Mouse (Mus musculus) adrenal gland, adult 2 months (tissue): ENCODE data around the gene Kdm2a. TPM values are rescaled to one million over a fixed set of nuclear protein-coding genes. Genes with fewer than 3 reads are reported as not detected.

Experiments
- DNase-seq: peaks from one replicate; pipeline ENCODE4 v3.0.0; 2021
- polyA plus RNA-seq: library from polyadenylated mRNA; depleted of rRNA; stranded (reverse); fragments of >200 nt; gene quantifications from 2 replicates; pipeline ENCODE4 v1.2.3, GENCODE M21; 2012
- total RNA-seq, 2 experiments: library from RNA; stranded (reverse); gene quantifications; 2 replicates each; pipeline ENCODE4 v1.2.3; 2021

The Kdm2a gene
- total and polyA plus RNA-seq, 3 experiments, result 78.0 to 155 (median 81.7) TPM

DNA sequence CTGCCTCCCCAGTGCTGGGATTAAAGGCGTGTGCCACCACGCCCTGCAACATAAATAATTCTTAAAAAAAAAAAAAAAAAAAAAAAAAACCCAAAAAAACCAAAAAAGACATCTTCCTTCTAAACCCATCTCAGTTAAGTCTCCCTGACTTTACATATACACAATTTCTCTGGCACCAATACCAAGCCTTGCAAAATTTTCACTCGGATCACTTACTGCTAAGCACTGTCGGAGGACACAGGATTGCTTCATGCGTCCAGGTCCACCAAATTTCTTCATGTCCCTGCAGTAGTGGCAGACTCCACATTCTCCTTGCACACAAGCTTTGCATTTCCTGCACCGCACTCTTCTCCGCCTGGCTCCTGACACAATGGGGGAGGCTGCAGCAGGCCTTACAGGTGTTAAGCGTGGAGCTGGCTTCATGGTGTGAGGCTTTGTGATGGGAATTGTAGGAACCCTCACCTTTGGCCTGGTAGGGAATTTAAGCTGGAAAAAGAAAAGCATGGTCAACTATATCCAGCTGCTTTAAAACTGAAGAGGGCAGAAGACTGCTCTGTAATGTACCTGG lies 69.3 kb downstream of the Kdm2a start:
- DNase-seq, result no peak

DNA sequence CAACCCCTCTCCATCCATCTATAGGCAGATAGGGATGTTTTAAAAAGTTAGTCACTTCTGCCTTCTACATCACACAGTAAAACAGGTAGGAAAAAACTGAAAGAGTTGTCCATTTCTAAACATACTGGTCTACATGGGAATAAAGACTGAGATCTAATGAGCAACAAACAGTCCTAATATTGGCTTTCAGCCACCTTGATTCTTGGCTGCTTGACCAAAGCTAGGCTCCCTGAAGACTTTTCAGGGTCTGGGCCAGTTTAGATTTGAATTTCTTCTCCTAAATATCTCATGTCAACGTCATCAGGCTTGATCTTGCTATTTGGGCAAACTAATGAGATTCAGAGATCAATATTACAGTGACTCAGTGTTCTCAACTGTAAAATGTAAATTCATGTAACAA lies 71.2 kb downstream of the Kdm2a start:
- no peak for DNase-seq

DNA sequence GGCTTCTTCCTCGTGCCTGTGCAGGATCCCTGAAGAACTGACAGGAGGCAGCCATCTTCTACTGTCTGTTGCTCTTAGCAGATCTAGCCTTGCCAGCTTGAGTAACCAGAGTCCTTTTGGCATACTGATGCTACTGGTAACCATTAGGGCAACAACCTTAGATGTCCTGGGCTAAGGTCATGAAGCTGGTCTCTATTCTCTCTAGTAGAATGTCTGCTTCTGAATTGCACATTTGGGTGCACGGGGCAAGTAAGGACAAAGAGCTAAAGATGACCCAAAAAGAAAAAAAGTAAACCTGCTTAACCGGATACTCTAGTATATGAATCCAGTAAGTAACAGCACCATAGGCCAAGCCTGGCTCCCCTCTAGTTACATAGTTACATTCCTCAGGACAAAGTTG lies 72.0 kb downstream of the Kdm2a start:
- no peak for DNase-seq

DNA sequence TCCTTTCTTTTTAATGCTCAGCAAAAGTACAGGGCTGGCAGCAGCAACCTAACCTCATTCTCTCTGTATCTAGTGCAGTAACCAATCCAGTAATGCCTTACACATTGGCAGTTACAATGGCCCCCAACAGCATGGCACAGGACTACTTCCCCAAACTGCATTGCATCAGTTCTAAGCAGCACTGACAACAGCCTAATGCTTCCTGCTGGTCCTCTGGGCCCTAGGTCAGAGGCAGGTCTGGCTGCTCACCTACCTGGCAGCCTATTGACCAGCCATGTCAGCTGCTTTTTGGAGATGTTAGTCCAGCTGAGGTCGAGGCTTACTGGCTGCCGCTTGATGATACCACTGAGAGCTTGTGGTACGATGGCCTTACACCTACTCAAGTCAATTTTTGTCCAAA lies 76.0 kb downstream of the Kdm2a start:
- no peak for DNase-seq

DNA sequence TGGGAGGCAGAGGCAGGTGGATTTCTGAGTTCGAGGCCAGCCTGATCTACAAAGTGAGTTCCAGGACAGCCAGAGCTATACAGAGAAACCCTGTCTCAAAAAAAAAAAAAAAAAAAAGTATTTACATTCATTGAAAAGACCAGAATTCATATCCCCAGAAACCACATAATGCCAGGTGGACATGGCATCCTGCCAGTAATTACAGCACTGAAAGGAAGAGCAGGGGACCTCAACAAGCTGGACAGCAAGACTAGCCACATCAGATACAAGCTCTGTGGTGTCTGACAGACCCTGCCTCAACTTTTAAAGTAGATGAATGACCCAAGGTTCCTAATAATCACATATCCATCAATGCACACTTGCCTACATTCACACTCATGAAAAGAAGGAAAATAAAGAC lies 76.5 kb downstream of the Kdm2a start:
- DNase-seq, result no peak

DNA sequence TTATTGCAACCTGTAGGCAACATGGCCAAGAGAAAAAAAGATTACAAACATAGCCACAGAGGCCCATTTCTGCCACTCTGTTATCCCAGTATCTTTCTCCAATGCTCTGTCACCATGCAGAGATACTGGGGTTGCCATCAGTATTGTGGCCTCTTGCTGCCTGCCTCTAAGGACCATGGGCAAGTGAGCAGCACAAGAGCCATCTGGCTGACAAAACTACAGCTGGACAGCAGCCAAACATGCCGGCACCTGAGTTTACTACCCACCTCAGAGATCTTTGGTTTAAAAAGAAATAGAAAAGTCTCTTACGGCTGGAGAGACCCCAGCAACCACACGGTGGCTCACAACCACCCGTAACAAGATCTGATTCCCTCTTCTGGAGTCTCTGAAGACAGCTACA lies 78.8 kb downstream of the Kdm2a start:
- DNase-seq, result no peak

DNA sequence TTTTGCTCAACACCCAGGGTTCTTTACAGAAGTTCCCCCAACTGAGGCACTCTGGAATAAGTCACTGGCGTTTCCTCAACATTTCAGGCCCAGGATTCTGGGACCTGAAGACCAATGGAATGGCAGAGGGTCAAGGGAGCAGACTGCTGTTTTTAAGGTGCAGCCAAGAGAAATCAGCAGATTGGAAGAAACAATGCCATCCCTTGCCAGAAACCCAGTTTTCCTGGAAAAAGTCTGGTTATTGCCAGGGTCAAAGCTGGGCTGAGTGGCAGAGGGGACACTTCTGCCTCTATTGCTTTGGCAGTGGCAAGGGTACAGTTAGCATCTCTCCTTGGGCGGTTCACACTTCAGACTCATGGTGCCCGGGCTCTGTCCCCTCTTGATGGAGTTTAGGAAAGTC lies 80.9 kb downstream of the Kdm2a start:
- DNase-seq, result no peak

DNA sequence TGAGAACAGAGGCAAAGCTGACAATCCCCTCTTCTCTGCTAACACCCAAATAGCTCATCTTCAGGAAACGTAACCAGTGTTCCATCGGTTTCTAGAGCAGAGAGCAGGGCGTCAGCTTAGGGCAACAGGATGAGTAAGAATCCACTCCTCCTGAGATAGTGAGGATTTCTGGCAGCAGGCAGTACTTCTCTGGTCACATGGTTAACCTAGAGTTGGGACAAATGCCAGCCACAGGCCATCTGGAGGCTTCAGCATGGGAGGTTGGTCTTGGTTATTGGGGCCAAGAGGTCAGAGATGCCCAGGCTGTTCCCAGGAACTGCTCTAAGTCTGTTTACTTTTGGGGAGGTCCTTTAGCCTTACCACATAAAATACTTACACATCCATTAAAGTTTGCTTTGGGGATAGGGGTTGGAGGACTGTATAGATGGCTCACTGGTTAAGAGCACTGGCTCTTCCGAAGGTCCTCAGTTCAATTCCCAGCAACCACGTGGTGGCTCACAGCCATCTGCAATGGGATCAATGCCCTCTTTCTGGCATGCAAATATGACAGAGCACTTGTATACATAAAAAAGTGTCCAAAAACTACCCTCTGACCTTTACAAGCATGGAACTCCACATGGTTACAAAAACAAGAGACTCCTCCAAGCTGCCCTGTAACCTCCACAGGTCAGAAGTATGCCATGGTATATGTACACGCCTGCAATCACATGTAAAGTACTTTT lies 82.7 kb downstream of the Kdm2a start:
- DNase-seq, result peak; percentile 81

DNA sequence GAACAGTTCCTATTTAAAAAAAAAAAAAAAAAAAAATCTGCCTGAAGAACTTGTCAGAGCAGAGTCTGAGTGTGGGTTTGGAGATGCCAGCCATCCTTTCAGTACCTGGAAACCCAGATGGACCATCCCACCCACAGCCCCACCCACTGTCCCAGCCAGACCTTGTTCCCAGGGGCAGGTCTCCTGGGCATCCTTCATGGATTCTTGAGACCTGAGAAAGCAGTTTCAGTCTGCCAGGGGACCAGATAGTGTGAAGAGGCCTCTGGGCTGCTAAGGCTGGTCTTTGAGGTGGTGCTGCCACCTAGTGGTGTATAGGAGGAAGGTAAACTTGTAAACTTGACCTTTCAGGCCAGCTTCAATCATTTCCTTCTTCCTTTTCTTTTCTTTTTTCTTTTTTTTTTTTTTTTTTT lies 88.3 kb downstream of the Kdm2a start:
- peak; percentile 44 for DNase-seq

DNA sequence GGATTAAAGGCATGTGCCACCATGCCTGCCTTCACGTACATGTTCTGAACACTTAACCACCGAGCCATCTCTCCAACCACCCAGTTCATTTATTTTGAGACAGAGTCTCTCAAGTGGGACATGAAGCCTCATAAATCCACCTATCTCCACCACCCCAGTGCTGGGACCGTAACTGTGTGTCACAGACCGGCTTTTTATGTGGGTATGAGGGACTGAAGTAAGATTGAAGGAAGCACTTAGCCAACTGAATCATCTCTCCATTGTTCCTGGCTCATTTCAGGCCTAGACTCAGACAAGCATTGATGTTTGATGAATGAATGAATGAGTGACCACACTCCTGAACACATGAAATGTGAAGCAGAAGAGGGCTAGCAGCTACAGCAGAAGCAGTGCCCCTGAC lies 88.8 kb downstream of the Kdm2a start:
- DNase-seq, result no peak

DNA sequence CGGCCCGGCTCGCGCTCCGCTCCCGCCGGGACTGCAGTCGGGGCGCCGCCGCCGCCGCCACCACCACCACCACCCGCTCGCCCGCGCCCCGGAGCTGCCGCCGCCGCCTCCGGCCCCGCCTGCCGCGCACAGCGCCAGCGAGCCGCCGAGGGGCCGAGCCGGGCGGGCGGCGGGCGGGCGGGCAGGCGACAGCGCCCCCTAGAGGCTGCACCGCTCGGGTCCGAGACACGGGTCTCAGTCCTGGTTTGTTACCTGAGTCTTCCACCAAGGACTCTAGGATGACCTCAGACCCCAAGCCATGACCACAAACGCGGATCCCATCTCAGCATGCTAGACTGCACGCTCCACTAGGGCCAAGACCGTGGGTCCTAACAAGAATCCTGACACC lies 91.9 kb downstream of the Kdm2a start, which contains the start of gene Grk2:
Gene Grk2, minus strand, starts transcription at position 33 of the 388 bp plus-strand sequence.
- DNase-seq, result peak; percentile 90

DNA sequence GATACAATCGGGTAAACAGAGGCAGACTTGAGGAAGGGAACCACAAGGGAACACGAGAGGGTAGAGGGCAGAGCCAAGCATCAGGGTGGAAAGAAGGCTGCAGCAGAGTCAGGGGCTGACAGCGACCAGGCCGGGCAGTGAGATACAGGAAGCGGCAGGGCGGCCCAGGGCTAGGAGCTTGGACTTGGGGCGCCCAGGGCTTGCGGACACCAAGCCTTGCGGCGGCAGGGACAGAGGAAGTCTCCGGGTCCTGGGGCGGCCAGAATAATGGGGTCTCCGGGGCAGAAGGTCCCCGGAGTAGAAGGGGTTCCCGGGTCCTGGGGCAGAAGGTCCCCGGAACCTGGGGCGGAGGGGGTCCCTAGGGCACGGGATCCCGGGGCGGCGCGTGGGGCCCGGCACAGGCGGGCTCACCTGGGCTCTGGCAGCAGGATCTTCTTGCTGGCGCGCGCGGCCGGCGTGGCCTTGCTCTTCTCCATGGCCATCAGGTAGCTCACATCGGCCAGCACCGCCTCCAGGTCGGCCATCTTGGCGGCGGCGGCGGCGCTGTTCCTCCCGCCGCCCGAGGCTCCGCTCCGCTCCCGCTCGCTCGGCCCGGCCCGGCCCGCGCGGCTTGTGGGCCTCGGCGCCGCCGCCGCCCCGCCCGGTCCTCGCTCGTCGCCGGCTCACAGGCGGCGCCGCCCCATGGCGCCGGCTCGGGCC lies 92.4 kb downstream of the Kdm2a start:
- DNase-seq, result peak; percentile 74

DNA sequence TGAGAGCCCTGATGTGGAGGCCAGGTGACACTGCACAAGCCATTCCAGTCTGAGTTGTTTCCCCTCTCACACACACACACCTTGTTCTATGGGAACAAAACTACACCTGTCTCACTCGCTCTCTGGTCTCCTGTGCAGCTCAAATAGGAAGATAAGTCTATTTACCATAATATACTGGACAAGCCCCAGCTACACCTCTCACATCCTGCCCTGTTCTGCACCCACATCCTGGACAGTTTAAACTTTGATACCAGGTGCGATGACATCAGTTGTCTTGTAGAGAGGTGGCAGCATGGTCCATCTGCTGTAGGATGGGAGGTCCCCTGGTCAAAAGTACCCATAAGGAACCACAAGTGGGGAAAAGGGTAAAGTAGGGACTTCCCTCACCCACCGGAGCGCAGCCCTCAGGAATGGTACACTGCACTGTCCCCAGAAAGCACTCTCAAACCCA lies 93.2 kb downstream of the Kdm2a start:
- no peak for DNase-seq

DNA sequence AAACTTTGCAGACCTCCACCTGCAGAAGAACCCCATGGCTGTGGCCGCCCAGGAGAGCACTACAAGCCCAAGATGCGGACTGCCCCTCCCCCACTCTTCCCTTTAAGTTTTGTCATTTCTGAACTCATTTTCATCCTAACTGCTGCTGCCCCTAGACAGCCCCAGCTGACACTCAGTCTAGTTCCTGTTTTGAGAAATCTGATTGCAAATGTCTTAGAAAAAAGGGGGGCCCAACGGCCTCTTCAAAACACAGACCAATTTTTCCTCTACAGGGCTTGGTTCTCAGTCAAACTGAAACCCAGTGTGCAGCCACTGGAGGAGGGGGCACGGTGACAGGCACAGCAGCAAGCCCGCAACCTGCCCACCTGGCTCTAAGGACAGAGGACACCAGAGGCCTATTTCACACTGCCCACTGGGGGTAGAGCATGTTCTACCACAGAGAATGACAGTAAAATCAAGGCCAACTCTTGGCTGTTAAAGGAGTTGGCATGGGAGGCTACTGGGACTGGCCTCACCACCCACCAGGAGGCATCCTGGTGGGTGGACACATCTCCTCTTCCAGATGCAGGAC lies 93.7 kb downstream of the Kdm2a start:
- DNase-seq, result no peak

DNA sequence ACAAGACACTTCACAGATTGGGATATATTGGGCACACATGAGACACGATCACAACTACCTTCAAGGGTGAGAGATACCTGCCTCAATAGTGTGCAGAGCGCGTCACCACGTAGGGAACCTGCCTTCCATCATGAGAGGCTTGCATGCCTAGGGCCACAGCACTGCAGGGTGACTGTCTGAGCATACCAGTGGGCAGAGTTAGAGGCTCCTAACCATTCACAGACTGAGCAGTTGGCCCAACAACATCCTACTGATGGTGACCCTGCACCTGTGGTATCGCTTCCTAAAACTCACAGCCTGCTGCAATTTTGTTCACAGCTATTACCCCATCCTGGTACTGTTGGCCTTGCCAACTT lies 94.5 kb downstream of the Kdm2a start:
- no peak for DNase-seq

DNA sequence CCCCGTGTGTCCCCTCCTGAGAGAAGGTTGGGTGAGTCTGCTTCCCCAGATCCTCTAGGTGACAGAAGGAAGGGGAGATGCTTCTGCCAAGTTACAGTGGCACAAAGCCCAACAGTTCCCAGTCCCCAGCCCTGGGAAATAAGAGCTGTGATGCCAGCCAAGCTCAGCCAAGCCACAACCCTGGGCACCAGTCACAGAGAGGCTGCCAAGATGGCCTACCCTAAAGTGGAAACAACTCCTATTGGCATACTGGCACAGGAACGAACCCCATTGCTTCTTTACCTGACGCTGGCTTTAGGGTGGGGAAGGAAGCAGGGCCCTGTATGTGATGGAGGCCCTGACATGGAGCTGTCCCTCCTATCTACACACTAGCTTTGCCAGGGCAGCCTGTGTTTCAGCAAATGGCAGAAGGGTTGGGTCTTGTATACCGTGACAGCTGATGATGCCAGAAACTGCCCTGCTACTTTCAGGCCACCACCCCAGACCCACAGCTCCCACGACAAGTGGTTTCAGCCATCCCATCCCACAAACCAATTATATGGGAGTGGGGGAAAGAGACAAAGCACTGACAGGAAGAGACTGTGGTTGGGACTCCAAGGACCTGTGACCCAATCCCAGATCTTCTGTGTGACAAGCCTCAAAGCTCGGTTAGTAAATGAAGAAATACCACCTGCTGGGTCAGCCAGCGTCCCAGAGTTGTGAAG lies 95.0 kb downstream of the Kdm2a start:
- peak; percentile 66 for DNase-seq

DNA sequence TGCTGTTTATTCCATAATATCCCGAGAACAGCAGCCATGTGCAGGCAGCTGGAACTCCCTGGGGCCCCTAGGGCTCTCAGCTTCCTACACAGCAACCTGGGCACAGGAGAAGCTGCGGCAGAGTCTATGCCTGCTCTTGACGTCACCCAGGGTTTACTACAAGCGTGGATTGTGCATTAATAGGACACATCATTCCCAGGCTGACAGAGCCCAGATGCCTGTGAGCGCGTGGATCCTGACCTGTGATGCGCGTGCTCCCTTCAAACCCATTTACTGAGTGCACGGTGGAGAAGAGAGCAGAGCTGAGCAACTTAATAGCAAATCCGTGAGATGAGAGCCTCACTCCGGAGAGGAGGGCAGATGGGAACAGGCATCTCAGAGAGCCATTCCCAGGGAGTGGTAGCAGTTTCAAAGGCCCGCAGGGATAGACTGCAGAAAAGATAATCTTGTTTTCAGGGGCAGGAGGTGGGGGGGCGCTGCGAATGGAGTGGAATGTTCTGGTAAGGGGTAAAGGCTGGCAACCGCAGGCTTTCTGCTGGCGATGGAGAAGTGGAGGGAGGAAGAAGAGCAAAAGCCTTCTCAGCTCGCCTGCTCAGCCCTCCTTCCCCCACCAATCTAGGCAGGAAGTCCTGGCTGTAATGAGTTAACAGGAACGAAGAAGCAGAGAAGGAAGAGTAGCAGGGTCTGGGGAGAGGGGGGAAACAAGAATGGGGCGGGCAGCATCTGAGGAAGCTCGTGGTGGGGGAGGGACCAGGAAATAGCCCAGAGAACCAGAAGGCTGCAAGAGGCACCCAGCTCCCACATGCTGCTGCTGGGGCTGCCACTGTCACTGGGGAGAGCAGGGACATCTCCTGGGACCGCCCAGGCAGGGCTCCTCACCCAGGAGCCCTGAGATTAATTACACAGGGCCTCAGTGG lies 96.1 kb downstream of the Kdm2a start:
- DNase-seq, result peak; percentile 57

DNA sequence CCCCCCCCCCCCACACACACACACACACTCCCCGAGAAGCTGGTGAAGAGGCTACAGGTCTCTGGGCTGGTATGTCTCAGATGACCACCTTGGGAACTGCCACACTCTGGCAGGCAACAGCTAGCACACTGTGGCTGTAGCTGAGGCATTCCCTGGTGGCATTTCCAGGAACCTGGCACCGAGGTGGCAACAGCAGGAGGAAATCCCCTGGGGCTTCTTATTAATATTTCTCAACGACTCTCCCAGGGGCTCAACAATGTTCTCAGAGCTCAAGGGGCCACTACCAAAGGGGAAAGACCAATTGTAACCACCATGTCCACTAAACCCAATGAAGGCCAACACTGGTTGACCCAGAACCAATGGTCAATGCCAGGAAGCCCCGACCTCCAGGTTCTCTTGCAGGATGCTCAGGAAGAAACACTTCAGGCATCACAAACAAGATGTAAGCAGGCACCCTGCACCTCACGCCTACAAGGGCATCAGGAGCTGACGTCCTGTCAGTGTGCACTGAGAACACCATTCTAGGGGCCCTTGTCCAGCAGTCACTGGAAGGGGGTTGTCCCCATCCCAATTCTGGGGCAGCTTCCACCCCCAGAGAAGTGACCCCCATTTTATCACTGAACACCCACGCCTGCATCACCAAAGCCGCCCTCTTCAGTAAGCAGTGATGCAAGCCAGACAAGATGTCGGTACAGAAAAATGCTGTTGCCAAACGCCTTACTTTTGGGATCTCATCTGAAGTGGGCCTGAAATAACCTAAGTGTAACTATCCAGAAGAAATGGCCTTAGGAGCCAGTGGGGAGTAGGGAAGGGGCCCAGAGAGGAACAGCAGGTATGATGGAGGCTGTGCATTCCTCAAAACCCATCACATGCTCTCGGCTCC lies 97.0 kb downstream of the Kdm2a start:
- DNase-seq, result no peak

DNA sequence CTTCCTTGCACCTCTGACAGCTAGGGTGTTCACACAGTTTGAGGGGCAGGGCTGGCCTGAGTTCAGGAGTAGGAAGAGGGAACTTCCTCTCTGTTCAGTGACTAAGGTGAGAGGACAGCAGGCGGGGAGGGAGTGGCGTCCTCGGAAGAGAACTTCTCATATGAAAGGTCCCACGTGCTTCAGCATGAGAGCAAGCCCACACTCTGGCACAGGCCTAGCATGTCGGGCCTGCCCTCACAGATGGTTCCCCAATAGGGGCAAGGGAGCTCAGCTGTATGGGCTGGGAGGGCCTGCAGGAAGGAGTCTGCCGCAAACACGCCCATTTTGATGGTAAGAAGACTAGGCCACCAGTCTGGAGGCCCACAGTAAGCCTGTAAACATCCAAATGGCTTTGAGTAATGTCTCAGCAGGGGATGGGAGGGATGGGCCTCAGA lies 97.8 kb downstream of the Kdm2a start:
- DNase-seq, result no peak

DNA sequence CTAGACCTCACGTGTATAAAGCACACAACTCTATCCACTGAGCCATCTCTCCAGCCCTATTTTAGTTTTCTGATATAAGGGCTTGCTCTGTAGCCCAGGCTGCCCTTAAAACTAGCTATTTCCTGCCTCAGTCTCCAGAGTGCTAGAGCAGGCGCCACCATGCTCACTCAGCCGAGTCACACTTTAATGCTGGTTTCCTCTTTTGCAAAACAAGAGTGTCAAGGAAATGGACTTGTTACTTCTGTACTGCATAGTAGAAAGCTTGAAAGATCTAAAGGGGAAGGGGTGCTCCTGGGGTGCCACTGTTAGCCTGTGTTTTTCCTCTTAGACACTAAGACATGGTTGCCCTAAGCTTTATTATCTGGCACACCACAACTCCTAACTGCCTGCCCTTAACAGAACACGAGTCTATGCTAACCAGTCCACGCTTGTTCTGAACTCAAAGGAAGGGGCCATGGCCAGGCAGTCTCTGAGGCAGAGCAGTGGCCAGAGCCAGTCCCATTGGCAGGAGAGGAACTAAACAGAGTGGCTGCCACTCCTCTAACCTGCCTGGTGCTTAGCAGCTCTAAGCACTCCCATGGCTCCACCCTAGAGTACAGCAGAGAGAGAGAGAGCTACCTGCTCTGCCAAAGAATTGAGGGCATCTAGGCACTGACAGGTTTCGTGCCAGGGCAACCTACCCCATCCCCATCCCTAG lies 98.4 kb downstream of the Kdm2a start:
- no peak for DNase-seq
